ENCODE assay signal across 10 mouse cellular contexts in the genomic region with DNA sequence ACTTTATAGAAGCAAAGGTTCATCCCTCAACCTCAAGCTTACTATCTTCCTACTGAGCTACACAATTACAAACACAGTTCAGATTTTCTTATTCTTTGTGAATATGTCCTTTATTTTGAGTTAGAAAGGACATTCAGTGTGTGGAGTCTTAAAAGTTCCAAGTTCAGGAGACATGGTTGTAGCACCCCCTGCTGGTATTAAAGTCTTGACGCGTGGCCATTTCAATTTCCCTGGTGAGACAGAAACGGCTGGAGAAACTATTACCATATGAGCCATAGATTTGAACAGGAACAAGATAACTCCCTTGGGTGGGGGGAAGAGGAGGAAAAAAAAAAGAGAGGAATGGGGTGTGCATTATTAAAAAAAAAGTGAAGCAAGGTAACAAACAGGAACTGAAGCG.
DNase-seq lines count a peak whose midpoint lies in the region; ATAC-seq lines count a peak whose summit lies in the region.
"Had no signal": no experiment of that assay in that cellular context is flagged by ENCODE, and none has a peak within 500 bp of the region (broad histone marks: within the 10 kb centered on the region; RNA-seq: fewer than 3 reads in every experiment).

No protein-coding gene starts in this region.

- 36% methylated on average over 4 of the region's 4 CpGs for WGBS in kidney, embryonic 14.5 days

- H3K27me3 ChIP-seq in kidney, embryonic 14.5 days (ENCODE audit: control insufficient read depth, insufficient read depth, low read length), result no peaks in the 10 kb centered on the region
- H3K27me3 ChIP-seq: embryonic facial prominence, embryonic 13.5 days; megakaryocyte, embryonic 14.5 days had no signal

- no peak overlapping the region for H3K4me3 ChIP-seq in kidney, embryonic 14.5 days (ENCODE audit: low read length)
- H3K4me3 ChIP-seq: embryonic facial prominence, embryonic 13.5 days; megakaryocyte, embryonic 14.5 days had no signal

- H3K4me1 ChIP-seq in kidney, embryonic 14.5 days (ENCODE audit: control insufficient read depth, insufficient read depth, low read length), result no peaks in the 10 kb centered on the region
- H3K4me1 ChIP-seq: embryonic facial prominence, embryonic 13.5 days; megakaryocyte, embryonic 14.5 days had no signal

- intact Hi-C loops in heart, postnatal 36 days (cut with DNase I), result loop anchor here (2.0 kb wide), 1 partner anchor 732 kb away; no protein-coding TSS in a partner anchor
- intact Hi-C loops in left cerebral cortex, postnatal 14 days (cut with DNase I), result loop anchor here (5.0 to 10.0 kb wide), 4 partner anchors 241 to 734 kb away; no protein-coding TSS in a partner anchor

- no peak overlapping the region for H3K27ac ChIP-seq in kidney, embryonic 14.5 days (ENCODE audit: low read depth, low read length)
- H3K27ac ChIP-seq: embryonic facial prominence, embryonic 13.5 days had no signal

- no peaks in the 10 kb centered on the region for H3K9me3 ChIP-seq in kidney, embryonic 14.5 days (ENCODE audit: control insufficient read depth, low read length)
- H3K9me3 ChIP-seq: embryonic facial prominence, embryonic 13.5 days; megakaryocyte, embryonic 14.5 days had no signal

- H3K36me3 ChIP-seq in kidney, embryonic 14.5 days (ENCODE audit: control insufficient read depth, insufficient read depth, low read length), result no peaks in the 10 kb centered on the region
- H3K36me3 ChIP-seq: embryonic facial prominence, embryonic 13.5 days had no signal

- no peak overlapping the region for H3K9ac ChIP-seq in kidney, embryonic 14.5 days (ENCODE audit: low read depth, low read length)
- H3K9ac ChIP-seq: embryonic facial prominence, embryonic 13.5 days had no signal

- ATAC-seq in kidney, embryonic 14.5 days (ENCODE audit: low FRiP score, low TSS enrichment), result no peak
- ATAC-seq in common myeloid progenitor, adult 5-6 weeks (replicated peaks; ENCODE audit: low read depth, poor library complexity, severe bottlenecking), result peak; percentile 79
- no peak for ATAC-seq in activated CD4-positive, CD25-positive, alpha-beta regulatory T cell, adult 4 months

- no peak overlapping the region for H3K4me2 ChIP-seq in kidney, embryonic 14.5 days (replicated peaks; ENCODE audit: low read depth, low read length)
- H3K4me2 ChIP-seq: embryonic facial prominence, embryonic 13.5 days had no signal

- DNase-seq in kidney, adult 8-10 months, result peak; percentile 1 to 27
- peak; percentile 63 for DNase-seq in NIH3T3 (ENCODE audit: low read depth)
- peak; percentile 23 to 34 for DNase-seq in heart, postnatal 36 days
- DNase-seq in left cerebral cortex, postnatal 14 days (ENCODE audit: low spot score in 2 of 2), result peak; percentile 40 to 72
- DNase-seq in ovary, postnatal 36 days (ENCODE audit: low spot score), result peak; percentile 28
